Mouse (Mus musculus) T-helper 1 cell (primary cell): ENCODE results near the gene Apex2.

ENCODE experiments used
- in situ Hi-C: fragments of 300-600 bp; cut with MboI, MseI; formaldehyde crosslinking; loops from one replicate; pipeline ENCODE4 v1.15.1; 2025; ENCODE audit warnings: high pct_unique_total_duplicates

The Apex2 gene

GRCm38 (mm10) chrX:150589696-150590095 is at the start of gene Apex2:
Apex2 (minus strand) TSS chrX:150589868.
- in situ Hi-C loops, result no loop called here

DNA sequence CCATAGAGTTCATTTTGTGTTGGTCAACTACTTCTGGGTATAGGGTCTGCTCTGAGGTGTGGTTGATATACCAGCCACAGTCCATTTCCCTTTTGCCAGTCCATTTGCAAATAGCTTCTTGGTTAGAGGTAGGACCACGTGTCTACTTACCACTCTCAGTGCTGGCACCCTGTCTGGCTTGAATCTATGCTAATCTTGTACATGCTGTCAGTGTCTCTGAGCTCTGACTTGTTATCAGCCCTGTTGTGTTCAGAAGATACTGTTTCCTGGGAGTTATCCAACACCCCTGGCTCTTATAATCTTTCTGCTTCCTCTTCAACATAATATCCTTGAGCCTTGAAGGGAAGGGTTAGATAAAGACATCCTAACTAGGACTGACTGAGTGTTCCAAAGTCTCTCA is 46.8 kb upstream of the Apex2 start:
- in situ Hi-C loops, result no loop called here

- in situ Hi-C loops, result no loop called here
These were observed 9.2 kb upstream of the Apex2 start for GRCm38 (mm10) chrX:150598882-150599281.

DNA sequence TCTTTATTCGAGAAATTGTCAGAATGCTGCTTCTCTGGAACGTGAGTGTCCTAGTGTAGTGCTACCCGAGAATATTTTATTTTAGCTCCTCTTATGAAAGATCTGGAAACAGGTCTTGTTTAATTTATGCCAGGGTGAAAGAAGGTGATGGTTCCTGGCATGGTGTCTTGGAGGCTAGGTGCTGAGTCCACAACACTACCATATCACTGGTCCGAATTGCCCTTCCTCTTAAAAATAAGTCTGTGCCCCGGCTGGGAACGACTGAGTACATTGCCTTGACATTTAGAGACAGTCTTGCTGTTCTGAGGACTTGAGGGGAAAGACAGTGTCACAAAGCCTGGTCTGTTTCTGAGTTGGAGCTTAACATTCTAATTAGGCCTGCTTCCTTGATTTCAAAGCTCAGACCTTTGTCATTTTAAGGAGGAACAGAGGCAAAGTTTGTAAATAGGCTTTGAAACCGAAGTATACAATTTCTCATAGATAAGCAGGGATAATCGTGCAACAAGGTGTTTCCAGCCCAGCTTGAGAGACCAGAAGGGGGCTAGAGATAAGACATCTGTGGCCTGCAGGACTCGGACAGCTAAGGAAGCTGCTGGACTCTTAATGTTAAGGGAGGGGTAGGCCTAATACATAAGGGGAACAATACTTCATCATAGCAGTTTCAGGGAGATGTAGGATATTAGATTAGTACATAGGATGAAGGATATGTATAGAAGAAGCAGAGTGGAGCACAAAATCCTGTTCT is 5.5 kb upstream of the Apex2 start:
- in situ Hi-C loops, result no loop called here

GRCm38 (mm10) chrX:150594176-150594575 is 4.5 kb upstream of the Apex2 start:
- in situ Hi-C loops, result no loop called here

GRCm38 (mm10) chrX:150593266-150594035 is 3.8 kb upstream of the Apex2 start:
- in situ Hi-C loops, result no loop called here

DNA sequence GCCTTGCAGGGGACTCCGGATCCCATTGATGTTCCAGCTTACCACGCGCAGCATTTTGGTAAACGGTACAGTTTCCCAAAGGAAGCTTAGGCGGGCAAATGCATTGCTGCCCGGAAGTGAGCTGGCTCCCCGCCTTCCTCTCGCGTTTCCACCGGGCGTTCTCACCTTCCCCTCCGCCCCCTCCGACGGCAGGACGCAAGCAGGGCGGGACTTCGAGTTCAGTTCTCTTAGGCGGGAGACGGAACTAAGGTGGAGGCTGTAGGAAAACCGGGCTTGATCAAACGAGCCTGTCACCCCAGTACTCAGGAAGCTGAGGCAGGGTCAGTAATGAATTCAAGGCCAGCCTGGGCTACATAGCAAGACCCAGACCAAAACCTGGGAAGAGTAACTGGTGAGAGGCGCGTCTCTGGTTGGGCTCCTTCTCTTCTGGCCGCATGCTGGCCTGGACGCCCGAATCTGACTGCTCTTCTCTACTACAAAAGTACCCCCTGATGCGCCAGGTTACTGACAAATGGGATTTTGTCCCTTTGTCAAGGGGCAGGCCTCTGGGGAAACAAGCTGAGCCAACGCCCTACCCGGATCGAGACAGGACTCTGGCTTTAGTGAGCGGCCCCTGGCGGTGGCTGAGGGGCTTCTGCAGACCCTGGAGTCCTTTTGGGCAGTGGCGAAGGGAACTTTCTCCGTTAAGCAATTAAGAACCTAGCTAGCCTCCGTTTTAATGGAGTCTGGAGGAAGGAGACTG is 1.5 kb downstream of the Apex2 start, which contains the start of gene Pfkfb1:
TSS of gene Pfkfb1 (plus strand) at position 207 of the 742 bp plus-strand sequence.
- in situ Hi-C loops, result no loop called here

DNA sequence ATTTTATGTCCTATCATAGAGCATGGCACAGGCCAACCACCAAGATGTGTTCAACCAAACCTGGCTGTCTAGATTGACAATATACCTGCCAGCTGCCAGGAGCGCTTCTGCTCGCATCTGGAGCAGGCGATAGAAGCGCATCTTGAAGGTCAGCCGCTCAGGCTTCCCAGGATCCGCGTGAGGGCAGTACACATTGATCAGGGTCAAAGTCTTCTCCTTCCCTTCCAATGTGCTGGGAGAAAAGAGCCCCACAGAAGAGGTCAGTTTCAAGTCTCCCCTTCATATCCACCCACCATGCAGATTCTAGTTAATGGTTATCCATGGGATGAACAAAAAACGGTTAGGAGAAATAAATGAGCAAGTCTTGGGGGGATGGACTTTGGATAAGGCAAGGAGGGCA is 4.6 kb downstream of the Apex2 start:
- in situ Hi-C loops, result no loop called here

DNA sequence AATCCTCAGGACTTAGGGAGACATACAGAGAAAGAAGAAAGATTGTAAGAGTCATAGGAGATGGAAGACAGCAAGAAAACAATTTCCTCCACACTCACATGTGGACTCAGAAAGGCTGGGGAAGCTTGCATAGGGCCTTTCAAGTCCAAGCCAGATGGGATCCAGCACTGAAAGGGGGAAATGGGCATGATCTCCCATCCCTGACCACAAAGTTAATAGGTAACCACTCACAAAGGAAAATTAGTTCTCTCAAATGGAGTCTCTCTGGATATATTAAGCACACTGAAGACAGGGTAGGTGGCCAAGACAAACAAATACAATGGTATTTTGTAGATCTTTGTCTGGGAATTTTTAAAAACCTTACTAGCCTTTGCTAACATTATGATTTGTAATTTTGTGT is 7.7 kb downstream of the Apex2 start:
- in situ Hi-C loops, result no loop called here

- in situ Hi-C loops, result no loop called here
These were observed 24.9 kb downstream of the Apex2 start for GRCm38 (mm10) chrX:150564644-150565357.

DNA sequence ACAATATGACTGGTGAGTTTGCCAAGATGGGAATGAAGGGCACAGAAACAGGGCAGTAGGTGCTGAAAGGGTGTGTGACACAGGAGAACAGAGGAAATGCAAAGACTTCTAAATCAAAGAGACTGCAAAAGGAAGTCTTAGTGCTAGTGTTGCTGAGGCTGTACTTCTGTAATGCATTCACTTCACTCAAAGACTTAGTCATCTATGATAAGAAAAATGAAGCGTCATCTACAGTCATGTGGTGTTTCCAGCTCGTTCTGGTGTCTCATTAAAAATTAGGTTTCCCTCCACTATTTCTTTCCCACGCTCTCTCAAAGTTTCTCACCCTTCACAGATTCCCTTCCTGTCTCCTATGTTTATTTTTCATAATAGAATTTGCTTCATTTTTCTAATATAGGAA is 35.6 kb downstream of the Apex2 start:
- in situ Hi-C loops, result no loop called here

GRCm38 (mm10) chrX:150551986-150552385 is 37.7 kb downstream of the Apex2 start:
- in situ Hi-C loops, result no loop called here

- in situ Hi-C loops, result no loop called here
These were observed 40.0 kb downstream of the Apex2 start for GRCm38 (mm10) chrX:150549639-150550038.

- in situ Hi-C loops, result no loop called here
These were observed 42.4 kb downstream of the Apex2 start, which contains the start of gene Alas2 for GRCm38 (mm10) chrX:150547239-150547638. Alas2 (plus strand) TSS chrX:150547375.

- in situ Hi-C loops, result no loop called here
These were observed 48.0 kb downstream of the Apex2 start for GRCm38 (mm10) chrX:150541684-150542083.

- in situ Hi-C loops, result no loop called here
These were observed 49.6 kb downstream of the Apex2 start for GRCm38 (mm10) chrX:150540111-150540510.

DNA sequence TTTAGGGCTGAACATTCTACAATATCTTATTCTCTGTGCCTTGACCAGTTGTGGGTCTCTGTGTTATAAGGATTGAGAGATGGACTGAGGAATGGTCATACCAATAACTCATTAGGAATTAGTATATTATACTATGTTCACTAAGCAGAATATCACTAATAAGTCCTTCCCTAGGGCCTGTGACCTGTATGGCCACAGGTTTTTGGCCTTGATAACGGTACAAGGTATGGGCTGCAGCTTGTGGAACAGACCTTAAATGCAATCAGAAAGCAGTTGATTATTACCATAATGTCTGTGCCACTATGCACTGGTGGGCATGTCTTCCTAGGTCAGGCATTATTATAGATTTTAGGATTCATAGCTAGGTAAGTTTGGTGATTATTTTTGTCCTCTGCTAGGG is 73.2 kb downstream of the Apex2 start:
- in situ Hi-C loops, result loop anchor here (25.0 kb wide), 2 partner anchors 446 to 1621 kb away; partner anchors contain the start of gene Iqsec2

DNA sequence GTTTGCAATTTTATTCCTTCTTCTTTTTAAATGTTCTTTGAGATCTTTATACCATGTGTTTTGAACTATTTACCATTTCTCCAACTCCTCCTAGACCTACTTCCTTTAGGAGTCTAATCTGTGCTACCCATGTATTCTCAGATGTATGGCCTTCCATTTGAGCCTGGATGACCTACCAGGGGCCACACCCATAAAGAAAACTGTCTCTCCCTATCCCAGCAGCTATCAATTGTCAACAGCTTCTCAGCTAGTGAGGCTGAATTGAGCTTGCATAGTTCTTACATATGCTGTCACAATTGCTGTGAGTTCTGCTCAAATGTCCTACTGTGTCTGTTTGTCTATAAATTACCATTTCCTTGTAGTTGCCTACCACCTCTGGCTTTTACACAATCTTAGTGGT is 73.7 kb downstream of the Apex2 start:
- in situ Hi-C loops, result loop anchor here (25.0 kb wide), 2 partner anchors 446 to 1621 kb away; partner anchors contain the start of gene Iqsec2

DNA sequence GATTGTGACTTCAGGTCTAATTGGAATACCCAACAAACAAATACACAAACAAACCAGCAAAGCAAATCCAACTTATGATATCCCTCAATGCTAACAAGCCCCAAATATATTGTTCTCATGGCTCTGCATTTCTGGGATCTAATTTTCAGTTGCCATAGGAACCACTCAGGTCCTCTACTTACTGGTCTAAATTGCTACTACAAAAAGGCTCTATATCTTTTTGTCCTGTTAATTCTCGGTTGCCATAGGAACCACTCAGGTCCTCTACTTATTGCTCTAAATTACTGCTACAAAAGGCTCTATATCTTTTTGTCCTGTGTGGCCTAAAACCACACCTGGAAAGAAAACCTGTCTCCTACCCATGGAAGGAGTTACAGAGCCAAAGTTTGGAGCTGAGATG is 75.5 kb downstream of the Apex2 start:
- in situ Hi-C loops, result loop anchor here (25.0 kb wide), 2 partner anchors 448 to 1623 kb away; partner anchors contain the start of gene Iqsec2

- in situ Hi-C loops, result loop anchor here (25.0 kb wide), 2 partner anchors 451 to 1626 kb away; partner anchors contain the start of gene Iqsec2
These were observed 78.4 kb downstream of the Apex2 start for GRCm38 (mm10) chrX:150511274-150511673.

DNA sequence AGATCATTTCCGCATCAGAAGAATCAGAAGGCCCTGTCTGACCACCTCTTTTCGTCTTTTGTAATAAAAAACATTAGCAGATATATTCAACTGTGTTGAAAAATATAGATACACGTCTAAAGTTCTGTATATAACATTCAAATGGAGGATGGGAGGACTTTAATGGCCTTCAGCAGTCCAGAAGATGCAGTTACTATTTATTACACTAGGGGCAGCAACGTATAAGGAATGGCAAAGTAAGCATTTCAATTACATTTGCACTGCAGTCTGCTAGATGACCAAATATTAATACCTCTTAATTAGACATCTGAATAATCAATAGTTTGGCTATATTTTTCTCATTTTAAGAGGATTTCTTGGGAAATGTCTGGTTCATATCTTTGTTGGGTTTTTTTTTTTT is 79.0 kb downstream of the Apex2 start:
- in situ Hi-C loops, result loop anchor here (25.0 kb wide), 2 partner anchors 452 to 1627 kb away; partner anchors contain the start of gene Iqsec2
